Mouse (Mus musculus) frontal cortex, postnatal 36 days (tissue): Measurements from ENCODE around the gene Chst14.
A peak's percentile ranks its signal among the peaks of the same experiment; 100 is the strongest.

Source experiments
- DNase-seq, 2 experiments: peaks; one replicate each; pipeline ENCODE4 v3.0.0; 2022; ENCODE audit warnings: low spot score in 2 of 2

The Chst14 gene

DNA sequence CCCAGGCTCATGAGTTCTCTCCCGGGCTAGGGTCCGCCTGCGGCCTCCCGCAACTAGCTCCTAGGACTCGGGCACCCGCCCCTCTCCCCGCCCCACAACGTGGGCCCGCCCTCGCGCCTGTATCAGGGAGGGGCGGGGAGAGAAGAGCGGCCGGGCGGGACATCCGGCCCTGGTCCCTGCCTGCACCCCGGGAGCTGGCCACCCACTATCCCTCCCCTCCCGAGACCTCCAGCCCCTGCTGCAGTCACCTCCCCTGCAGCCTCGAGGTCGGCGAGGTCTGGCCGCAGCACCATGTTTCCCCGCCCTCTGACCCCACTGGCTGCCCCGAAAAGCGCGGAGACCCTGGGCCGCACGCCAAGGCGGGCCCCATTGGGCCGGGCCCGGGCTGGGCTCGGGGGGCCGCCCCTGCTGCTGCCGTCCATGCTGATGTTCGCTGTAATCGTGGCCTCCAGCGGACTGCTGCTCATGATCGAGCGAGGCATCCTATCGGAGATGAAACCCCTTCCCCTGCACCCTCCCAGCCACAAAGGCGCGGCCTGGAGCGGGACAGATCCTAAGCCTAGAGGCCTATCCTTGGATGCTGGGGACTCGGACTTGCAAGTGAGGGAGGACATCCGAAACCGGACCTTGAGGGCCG is at the start of gene Chst14:
Gene Chst14 (plus strand): TSS at position 136 of the 637 bp plus-strand sequence.
- DNase-seq = peak in 1 of 2 experiments; percentile 33

DNA sequence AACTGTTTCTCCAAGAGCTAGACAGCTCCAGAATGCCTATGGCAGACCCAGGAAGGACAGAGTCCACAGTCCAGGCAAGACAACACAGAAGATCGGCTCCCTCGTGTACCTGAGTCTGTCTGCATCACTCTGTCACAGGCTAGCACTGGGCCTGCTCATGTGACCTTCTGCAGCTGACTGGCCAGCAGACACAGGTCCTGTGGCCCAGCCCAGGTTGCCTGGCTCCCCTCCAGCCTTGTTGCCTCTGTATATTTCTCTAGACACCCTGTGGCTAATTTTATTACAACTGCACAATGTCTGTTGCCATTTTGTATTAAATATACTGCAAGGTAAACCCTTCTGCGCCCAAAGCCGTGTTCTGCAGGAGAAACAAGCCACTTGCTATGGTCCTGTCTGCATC is 45.3 kb upstream of the Chst14 start:
- DNase-seq = no peak

DNA sequence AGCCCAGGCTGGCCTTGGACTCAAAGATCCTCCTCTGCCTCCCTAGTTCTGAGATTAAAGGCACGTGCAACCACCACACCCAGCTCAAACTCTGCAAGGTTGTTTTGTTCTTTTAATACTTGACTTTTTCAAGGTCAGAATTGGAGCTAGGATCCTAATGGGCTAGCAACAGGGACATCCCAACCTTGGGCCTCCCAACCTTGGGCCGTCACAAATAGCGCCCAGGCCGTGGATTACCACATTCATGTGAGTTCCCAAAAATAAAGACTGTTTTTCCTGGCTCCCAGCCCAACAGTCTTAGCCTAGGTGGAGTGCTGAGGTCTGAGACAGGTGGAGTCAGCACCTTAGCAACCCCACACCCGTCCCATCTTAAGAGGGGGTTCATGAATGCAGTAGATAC is 44.3 kb upstream of the Chst14 start:
- no peak for DNase-seq

DNA sequence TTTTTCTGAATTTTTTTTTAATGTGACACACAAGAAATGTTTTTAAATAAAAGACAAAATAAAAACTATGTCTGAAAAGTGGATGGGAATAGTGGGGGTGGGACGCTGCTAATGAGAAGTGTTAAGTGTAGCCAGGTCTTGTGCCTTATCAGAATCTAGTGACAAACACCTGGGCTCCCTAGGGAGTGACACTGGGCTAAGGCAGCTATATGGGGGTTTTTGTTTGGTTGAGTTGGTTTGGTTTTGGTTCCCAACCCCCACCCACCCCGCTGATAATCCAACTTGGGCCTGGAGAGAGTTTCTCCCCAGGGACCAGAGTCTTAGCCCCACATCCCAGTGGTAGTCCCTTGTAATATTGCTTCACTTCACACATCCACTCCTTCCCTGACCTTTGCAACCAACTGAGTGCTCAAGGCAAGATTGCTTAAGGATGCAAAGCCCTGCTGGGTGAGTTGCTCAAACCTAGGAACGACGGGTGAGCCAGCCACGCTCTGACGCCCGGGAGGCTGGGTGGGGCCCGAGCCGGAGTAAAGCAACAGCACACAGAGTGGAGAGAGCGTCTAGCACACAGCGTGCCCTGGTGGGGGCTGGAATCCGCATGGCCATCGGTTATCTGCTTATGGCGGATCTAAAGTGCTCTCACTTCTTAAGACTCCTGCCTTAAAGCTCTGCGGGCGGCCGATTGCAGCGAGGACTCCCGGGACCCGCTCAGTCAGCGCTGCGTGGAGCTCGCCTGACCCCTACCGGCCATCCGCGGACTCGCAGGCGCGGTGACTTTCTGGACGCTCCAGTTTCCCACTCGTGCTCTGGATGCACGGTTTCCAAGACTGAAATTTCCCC is 43.2 kb upstream of the Chst14 start:
- peak; percentile 92 to 93 for DNase-seq

DNA sequence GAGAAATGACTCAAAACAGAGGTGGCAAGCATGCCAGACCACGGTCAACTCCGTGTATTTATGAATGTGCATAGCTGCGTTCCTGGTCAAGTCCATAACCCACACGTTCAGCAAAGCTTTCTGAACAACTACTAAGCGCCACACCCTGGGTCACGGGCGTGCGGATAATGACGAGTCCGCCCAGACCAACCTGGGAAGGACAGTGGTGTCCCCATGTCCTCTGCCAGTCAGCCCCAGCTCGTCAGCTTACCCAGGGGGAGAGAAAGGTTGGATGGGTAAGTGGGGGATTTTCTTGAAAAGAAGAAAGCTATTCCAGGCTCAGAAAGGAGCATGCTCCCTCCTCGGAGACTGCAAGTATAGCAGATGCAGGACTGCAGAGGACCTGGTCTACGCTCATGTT is 38.9 kb upstream of the Chst14 start:
- no peak for DNase-seq

DNA sequence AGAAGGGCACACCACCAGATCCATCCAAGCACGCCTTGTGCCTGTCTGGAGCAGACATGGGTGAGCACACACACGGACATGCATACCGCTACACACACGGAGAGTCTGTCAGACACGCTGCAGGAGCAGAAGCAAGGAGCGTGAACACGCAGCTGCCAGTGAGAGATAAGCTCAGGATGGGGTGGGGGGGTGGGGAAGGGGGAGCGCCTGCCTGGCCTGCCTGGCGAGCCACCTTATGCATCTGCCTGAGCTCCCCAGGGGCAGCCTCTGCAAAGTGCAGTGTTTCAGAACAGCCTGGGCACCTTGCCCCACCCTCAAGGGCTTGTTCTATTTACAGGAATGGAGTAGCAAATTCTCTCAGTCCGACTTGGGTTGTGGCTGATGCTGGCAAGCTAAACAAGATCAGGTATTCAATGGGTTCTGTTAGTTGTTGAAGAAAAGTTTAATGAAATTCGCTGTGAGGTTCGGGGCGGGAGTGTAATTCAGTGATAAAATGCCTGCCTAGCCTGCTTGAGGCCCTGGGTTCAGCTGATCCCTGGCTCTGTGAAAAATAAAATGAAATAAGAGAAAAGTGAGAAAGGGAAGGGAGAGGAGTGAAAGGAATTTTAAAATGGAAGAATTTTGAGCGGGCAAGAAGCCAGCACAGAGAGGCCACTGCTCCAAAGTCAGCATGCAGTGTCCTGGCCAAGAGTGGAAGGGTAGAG is 38.3 kb upstream of the Chst14 start:
- DNase-seq = no peak

DNA sequence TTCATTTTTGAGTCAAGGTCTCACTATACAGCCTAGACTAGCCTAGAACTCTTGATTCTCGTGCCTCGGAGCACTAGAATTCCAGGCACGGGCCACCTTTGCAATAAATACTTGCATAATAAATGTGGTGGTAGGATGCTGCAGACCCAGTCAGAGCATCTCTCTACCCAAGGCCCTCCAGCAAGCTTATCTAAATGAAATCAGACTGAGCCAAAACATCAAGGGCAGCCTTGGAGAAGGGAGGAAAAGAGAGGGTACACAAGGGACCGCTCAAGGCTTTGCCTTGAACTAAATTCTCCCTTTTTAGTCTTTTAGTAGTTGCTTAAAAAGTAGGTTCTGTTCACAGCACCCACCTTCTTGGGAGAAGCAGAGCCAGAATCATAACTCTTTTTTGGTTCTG is 35.1 kb upstream of the Chst14 start:
- no peak for DNase-seq

DNA sequence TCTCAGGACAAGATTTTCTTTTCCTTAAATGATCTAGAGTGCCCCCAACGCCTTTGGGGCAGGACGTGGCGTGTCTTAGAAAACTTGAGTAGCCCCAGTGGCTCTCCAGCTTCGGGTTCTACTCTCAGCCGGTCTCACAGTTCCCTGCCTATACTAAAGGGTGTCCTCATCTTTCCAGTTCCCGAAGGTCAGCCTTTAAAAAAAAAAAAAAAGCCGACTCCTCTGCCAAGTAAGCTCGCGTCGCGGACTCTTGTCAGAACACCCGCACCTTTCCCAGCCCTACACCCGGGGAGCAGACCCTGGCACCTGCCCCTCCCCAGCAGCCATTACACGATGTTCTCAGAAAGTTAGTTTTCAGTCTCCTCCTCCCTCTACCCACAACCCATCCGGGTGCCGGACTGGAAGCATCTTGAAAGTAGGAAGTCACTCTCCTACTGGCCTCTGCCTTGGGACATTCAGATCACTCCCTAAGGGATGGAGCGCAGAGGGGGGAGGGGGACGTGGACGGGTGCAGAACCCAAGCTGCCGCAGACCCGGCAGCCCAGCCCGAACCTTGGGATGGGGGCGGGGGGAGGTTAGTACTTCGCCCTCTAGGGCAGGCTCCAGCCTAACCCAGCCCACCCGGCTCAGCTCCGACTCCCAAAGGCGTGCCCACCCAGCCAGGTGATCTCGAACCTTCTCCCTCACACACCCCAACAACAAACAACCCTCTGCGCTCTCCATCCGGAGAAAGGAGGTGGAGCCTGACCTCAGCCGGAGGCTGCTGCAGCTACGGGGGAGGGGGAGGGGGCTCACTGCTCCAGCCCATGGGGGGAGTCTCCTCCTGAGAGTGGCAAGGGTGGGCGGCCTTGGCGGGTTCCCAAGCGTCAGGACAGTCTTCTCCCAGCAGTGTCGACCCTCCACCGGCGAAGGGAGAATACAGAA is 30.0 kb upstream of the Chst14 start:
- no peak for DNase-seq

DNA sequence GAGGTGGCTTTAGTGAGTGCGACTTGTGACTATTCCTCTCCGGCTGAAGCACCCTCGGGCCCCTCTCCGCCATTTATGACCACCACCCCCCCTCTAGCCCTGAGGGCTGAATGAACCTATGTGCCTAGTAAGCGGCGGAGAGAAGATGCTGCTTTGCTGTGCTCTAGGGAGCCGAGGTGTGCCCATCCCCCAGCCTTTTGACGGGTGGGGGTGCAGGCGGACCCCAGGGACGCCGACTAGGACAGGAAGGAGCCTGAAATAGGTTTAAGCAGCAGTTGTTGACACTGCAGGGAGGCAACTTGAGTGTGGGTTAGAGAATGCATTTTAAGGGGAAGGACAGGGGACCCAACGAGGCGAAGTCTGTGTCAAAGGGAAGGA is 29.4 kb upstream of the Chst14 start:
- no peak for DNase-seq

DNA sequence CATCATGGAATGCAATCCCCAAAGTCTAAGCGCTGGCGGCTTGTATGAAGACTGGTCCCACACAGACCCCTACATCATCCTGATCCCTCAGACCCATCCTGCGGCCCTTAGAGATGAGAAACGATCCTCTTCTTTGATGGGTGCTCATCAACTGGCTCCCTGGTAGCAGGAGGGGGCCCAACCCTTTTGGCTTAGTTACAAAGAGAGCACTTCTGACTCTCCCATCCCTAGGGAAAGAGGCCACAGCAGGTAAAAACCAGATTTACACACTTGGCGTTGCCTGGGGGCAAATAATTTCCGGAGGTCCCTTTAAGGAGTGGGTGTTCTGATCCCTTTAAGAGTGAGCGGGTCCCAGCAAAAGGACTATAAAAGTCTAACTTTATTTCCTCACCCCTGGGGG is 28.9 kb upstream of the Chst14 start:
- DNase-seq = no peak

DNA sequence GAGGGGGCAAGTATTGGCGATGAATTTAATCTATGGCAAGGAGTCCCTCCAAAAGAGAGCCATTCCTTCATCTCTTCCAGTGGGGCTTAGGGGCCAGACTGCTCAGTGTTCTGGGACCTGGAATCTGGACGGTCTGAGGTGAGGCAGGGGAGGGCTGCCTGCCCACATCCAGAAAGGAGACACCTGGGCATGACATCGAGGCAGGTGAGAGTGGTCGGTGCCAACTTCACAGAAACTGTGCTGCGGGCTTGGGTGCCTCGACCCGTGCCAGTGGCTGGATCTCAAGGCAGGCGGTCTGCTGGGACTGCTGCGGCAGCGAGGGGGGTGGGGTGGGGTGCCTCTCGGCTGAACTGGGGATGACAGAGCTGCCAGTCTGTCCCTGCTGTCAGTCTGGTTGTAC is 28.5 kb upstream of the Chst14 start:
- DNase-seq = no peak

DNA sequence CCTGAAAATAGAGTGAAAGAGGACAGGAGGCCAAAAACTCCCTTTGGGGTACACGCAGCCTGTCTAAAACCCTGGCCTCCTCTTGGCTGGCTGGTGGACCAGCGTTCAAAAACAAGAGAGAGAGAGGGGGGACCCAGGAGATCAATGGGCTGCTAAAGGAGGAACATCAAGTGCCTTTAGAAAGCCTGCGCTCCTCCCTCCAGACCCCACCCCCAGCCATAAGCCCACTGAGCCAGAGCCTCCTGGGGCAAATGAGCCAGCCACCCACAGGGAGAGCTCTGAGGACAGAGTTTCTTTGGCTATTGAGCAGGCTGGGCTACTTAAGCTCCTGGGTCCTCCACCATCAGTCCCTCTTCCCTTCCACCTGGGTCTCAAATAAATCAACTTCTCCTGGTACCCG is 27.5 kb upstream of the Chst14 start:
- DNase-seq = no peak

DNA sequence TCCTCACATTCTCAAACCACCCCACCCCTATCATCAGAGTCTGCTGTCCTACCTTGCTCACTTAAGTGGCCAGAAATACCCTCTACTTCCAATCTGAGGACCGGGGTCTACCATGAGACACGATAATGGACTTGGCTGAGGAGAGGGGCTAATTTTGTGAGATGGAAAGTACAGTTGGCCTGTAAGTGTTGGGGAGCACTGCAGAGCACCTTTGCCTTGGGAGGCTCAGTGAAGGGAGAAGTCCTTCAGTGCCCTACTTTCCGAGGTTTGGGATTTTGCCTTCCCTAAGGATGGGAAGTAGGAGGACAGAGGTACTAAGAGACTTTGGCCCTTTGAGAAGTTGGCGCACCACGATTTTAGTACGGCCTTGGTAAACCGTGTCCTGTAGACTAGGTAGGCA is 27.0 kb upstream of the Chst14 start:
- no peak for DNase-seq

DNA sequence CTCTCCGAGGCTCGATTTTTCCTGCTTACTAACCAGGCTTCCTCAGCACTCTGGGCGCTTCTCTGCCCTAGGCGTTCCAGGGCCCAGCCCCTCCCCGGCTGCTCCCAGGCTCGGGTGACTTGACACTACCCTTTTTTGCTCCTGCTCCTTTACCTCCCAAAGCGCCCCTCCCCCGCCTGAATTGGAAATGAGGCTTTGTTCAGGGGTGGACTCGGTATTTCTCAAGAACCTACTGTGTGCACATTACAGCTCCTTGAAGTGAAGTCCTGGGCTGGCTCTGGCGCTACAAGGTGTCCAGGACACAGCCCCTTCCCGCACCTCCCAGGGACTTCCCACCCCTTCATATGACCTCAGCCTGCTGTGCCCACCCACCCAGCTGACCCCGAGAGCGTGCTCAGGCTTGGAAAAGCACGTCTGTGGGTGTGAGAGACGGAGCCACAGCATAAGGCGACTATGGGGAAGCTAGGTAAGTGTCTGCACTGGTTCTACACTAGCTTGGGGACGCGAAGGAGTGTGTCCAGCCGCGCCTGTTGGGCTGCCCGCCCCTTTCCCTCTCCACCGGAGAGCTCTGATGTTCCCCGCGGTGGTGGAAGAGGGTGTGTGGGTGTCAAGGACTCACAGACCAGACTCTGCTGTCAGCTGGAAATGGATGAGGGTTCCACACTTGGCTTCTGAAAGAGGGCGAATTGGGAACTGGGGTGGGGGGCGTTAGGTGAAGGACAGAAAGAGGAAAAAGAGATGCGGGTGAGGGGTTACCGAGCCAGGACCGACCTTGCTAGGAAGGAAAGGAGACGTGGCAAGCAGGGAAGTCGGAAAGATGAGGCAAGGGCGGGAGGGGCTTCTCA is 26.1 kb upstream of the Chst14 start, which contains the start of gene Bahd1:
Gene Bahd1 (plus strand): TSS at position 397 of the 845 bp plus-strand sequence.
- peak; percentile 30 to 40 for DNase-seq

DNA sequence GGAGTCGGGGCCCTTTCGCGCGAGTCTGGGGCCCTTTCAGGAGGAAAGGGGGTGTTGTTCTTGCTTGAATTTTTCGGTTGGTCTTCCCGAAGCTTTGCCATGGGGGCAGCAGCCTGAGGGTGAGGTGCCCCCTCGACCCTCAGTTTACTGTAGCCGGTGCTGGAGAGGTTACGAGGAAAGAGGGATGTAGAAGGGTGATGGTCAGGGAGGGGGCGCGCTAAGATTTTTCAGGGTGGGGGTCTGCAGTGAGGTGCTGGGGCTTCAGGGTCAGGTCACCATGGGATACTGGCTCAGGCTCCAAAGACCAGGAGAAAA is 25.5 kb upstream of the Chst14 start:
- DNase-seq = no peak

DNA sequence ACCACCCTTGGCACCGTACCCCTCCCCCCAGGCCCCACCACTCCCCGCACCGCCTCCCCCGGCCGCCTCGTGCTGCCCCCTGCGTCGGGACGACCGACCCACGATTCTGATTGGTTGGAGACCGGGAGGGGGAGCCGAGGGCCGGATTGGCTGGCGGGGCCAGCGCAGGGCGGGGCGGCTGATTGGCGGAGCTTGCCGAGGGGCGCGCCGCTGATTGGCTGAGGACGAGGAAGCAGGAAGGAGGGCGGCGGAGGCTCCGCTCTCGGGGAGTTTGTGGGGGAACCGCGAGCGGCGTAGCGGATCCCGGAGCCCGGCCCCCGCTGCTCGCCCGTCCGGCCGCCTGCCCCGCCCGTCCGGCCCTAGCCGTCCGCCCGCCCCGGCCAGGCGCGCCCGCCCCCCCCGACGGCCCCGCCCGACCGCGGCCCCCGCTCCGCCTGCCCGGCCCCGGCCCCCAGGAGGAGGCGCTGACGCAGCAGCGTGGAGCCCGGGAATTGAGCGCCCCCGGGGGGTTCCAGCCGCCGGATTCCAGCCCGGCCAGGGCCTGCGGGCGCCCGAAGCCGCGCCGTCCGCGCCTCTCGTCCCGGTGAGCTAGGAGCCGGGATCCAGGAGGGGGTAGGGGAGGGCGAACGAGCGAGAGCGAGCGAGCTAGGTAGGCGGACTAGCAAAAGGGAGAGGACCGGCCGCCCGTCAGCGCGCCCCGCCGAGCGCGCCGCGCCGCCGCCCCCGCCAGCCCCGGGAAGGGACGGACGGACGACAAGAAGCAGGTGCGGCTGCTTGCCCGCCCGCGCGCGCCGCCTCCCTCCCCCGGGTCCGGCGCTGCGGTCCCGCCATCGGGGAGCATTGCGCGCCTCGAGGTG is 24.9 kb upstream of the Chst14 start:
- peak; percentile 98 for DNase-seq

DNA sequence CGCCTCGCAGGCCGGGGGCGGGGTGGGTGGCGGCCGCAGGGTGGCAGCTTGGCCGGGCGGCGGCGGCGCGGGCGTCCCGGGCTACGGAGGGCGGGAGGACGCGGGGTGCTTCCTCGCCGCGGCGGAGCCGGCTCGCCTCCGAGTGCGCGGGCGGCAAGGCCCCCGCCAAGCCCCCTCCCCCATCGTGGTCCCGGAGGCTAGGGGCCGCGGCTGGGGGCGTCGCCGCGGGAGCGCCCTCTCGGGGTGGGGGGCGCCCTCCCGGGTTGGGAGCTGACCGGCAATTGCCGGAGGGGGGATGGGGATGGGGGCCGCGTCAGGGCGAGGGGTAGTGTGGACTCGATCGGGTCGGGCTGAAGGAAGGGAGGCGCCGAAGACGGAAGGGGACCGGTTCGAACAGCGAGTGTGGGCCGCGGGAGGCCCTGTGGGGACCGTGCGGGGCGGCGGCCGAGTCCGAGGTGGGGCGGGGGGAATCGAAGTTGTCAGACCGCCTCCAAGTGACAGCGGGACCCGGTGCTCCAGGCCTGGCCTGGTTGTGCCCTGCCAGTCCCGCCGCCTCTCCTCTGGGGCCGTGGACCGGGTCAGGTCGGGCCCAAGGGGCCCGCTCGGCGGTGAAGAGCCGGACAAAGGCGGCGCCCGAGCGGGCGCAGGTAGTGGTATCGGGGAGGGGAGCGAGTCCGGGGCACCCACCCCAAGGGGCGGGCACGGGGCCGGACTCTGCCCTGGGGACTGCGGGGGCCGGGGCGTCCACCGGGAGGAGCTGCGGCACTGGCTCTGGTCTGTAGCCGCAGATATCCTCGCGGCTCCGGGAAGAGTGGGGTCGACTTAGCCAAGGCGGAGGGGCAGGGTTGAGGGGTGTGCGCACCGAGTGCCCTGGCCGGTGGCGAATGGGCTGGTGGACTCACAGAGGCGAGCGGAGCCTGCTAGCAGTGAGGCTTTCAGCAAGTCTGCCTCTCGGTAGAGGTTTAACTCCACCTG is 24.0 kb upstream of the Chst14 start:
- no peak for DNase-seq

DNA sequence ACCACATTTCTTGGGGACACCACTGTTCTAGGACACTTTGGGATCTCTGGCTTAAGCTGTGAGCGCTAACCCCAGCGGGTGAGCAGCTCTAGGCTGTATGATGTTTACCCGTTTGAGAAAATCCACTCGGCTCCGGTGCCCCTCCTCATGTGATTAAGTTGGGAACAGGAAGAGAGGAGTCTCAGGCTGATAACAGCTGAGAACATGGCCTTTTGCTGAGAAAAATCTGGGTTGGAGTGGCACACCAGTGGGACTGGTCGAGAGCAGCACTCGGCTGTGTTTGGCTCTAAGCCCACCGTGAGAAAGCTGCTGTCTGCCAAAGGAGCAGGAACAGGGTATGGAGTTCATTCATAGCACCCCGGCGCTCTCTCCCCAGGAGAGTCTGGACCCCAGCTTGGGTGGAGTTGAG is 23.0 kb upstream of the Chst14 start:
- no peak for DNase-seq
